Mouse (Mus musculus): ENCODE measurements around the gene Rtel1. TPM values are rescaled to one million over a fixed set of nuclear protein-coding genes. Genes with fewer than 3 reads are reported as not detected.
"Not testable (repeated sequence)": the region's sequence is repeated elsewhere in the genome, so short reads cannot be mapped to it uniquely, and the experiment has no call there.

The Rtel1 gene
- 33.6 and 40.6 TPM in 2 replicates for polyA plus RNA-seq (2015; fragmentation: Nextera tagmentation; extraction: Ambion mirVana)

GRCm38 (mm10) chr2:181319248-181320102, at the start of gene Rtel1:
TSS of gene Rtel1 (plus strand) at chr2:181319739.
- 6% methylated on average over 40 of the region's 40 CpGs for WGBS
- Histone ChIP-seq H3K9me3 (no peaks in the 10 kb centered on the region), H3K27me3 (peaks cover 14% of the 10 kb centered on the region; the same call in 1 of the 2 replicates), H3K4me3 (replicated peaks) (peak within 1 kb of the TSS; percentile 66), H3K36me3 (peaks cover 25% of the 10 kb centered on the region), H3K27ac (peak within 1 kb of the TSS; percentile 75), H3K4me1 (replicated peaks) (peaks cover 19% of the 10 kb centered on the region), H3K4me2 (replicated peaks) (peak within 1 kb of the TSS; percentile 75), H3K9ac (replicated peaks) (peak within 1 kb of the TSS; percentile 65)
- ATAC-seq = peak; percentile 95

- no peak overlapping the region for H3K4me2 ChIP-seq (replicated peaks)
- no peak overlapping the region for H3K27ac ChIP-seq
- no peak for ATAC-seq
- H3K4me1 ChIP-seq (replicated peaks) = no peaks in the 10 kb centered on the region
- H3K9me3 ChIP-seq = no peaks in the 10 kb centered on the region
- 95% methylated on average over 2 of the region's 2 CpGs for WGBS
- peaks cover 74% of the 10 kb centered on the region for H3K36me3 ChIP-seq
- H3K27me3 ChIP-seq = no peaks in the 10 kb centered on the region
- H3K9ac ChIP-seq (replicated peaks) = no peak overlapping the region
- H3K4me3 ChIP-seq (replicated peaks) = no peak overlapping the region
These were observed 47.4 kb upstream of the Rtel1 start for GRCm38 (mm10) chr2:181272092-181272491.

GRCm38 (mm10) chr2:181273829-181274228, 45.7 kb upstream of the Rtel1 start:
- H3K4me2 ChIP-seq (replicated peaks) = no peak overlapping the region
- no peak overlapping the region for H3K4me3 ChIP-seq (replicated peaks)
- H3K27ac ChIP-seq = no peak overlapping the region
- no peak overlapping the region for H3K9ac ChIP-seq (replicated peaks)
- no peak for ATAC-seq
- H3K4me1 ChIP-seq (replicated peaks) = no peaks in the 10 kb centered on the region
- H3K27me3 ChIP-seq = no peaks in the 10 kb centered on the region
- WGBS = 97% methylated on average over 2 of the region's 2 CpGs
- H3K9me3 ChIP-seq = no peaks in the 10 kb centered on the region
- H3K36me3 ChIP-seq = peaks cover 75% of the 10 kb centered on the region

- no peak for ATAC-seq
- no peak overlapping the region for H3K27ac ChIP-seq
- H3K36me3 ChIP-seq = peaks cover 69% of the 10 kb centered on the region
- H3K4me2 ChIP-seq (replicated peaks) = no peak overlapping the region
- 79% methylated on average over 4 of the region's 4 CpGs for WGBS
- no peak overlapping the region for H3K4me3 ChIP-seq (replicated peaks)
- H3K9me3 ChIP-seq = no peaks in the 10 kb centered on the region
- no peak overlapping the region for H3K9ac ChIP-seq (replicated peaks)
- no peaks in the 10 kb centered on the region for H3K27me3 ChIP-seq
- H3K4me1 ChIP-seq (replicated peaks) = no peaks in the 10 kb centered on the region
These were observed 44.9 kb upstream of the Rtel1 start for GRCm38 (mm10) chr2:181274639-181275038.

- Histone ChIP-seq H3K27ac (no peak overlapping the region), H3K9me3 (no peaks in the 10 kb centered on the region), H3K4me1 (replicated peaks) (no peaks in the 10 kb centered on the region), H3K36me3 (peaks cover 55% of the 10 kb centered on the region), H3K9ac (replicated peaks) (no peak overlapping the region), H3K4me3 (replicated peaks) (no peak overlapping the region), H3K27me3 (no peaks in the 10 kb centered on the region), H3K4me2 (replicated peaks) (no peak overlapping the region)
- ATAC-seq = no peak
- 86% methylated on average over 1 of the region's 1 CpGs for WGBS
These were observed 42.8 kb upstream of the Rtel1 start for GRCm38 (mm10) chr2:181276766-181277165.

GRCm38 (mm10) chr2:181277866-181278265, 41.7 kb upstream of the Rtel1 start:
- Histone ChIP-seq H3K27me3 (no peaks in the 10 kb centered on the region), H3K4me3 (replicated peaks) (no peak overlapping the region), H3K36me3 (peaks cover 58% of the 10 kb centered on the region), H3K27ac (no peak overlapping the region), H3K4me1 (replicated peaks) (no peaks in the 10 kb centered on the region), H3K9ac (replicated peaks) (no peak overlapping the region), H3K4me2 (replicated peaks) (no peak overlapping the region), H3K9me3 (no peaks in the 10 kb centered on the region)
- no peak for ATAC-seq
- WGBS = 89% methylated on average over 3 of the region's 3 CpGs

GRCm38 (mm10) chr2:181279968-181280367, 39.6 kb upstream of the Rtel1 start:
- Histone ChIP-seq H3K27ac (no peak overlapping the region), H3K9me3 (no peaks in the 10 kb centered on the region), H3K9ac (replicated peaks) (no peak overlapping the region), H3K27me3 (no peaks in the 10 kb centered on the region), H3K4me3 (replicated peaks) (no peak overlapping the region), H3K4me2 (replicated peaks) (no peak overlapping the region), H3K4me1 (replicated peaks) (no peaks in the 10 kb centered on the region), H3K36me3 (peaks cover 57% of the 10 kb centered on the region)
- 88% methylated on average over 1 of the region's 1 CpGs for WGBS
- no peak for ATAC-seq

GRCm38 (mm10) chr2:181286629-181287337, 32.8 kb upstream of the Rtel1 start:
- Histone ChIP-seq H3K4me3 (replicated peaks) (peak overlapping the region; percentile 68), H3K4me1 (replicated peaks) (peaks cover 22% of the 10 kb centered on the region), H3K36me3 (peaks cover 21% of the 10 kb centered on the region), H3K9ac (replicated peaks) (peak overlapping the region; percentile 94), H3K27ac (peak overlapping the region; percentile 96), H3K9me3 (no peaks in the 10 kb centered on the region), H3K4me2 (replicated peaks) (peak overlapping the region; percentile 71), H3K27me3 (no peaks in the 10 kb centered on the region)
- 59% methylated on average over 6 of the region's 6 CpGs for WGBS
- ATAC-seq = no peak

GRCm38 (mm10) chr2:181287338-181287957, 32.1 kb upstream of the Rtel1 start:
- 0% methylated on average over 24 of the region's 71 CpGs for WGBS
- H3K4me3 ChIP-seq (replicated peaks) = peak overlapping the region; percentile 68

GRCm38 (mm10) chr2:181287958-181288350, 31.6 kb upstream of the Rtel1 start, which contains the start of gene Gmeb2:
TSS of gene Gmeb2 (minus strand) at chr2:181288035.
- peaks cover 22% of the 10 kb centered on the region for H3K4me1 ChIP-seq (replicated peaks)
- peak within 1 kb of the TSS; percentile 96 for H3K27ac ChIP-seq
- H3K4me2 ChIP-seq (replicated peaks) = peak within 1 kb of the TSS; percentile 71
- whole genome bisulfite sequencing = under 1% methylated on average over 22 of the region's 38 CpGs
- ATAC-seq = peak; percentile 96
- H3K4me3 ChIP-seq (replicated peaks) = peak within 1 kb of the TSS; percentile 68
- peaks cover 15% of the 10 kb centered on the region for H3K36me3 ChIP-seq
- peak within 1 kb of the TSS; percentile 94 for H3K9ac ChIP-seq (replicated peaks)
- not testable (repeated sequence) for H3K9me3 ChIP-seq, H3K27me3 ChIP-seq

More at GRCm38 (mm10) chr2:181287338-181287957, 32.1 kb upstream of the Rtel1 start:
- Histone ChIP-seq H3K27me3 (no peaks in the 10 kb centered on the region), H3K4me2 (replicated peaks) (peak overlapping the region; percentile 71), H3K9me3 (no peaks in the 10 kb centered on the region), H3K27ac (peak overlapping the region; percentile 96), H3K4me1 (replicated peaks) (peaks cover 22% of the 10 kb centered on the region), H3K9ac (replicated peaks) (peak overlapping the region; percentile 94), H3K36me3 (peaks cover 15% of the 10 kb centered on the region)
- ATAC-seq = peak; percentile 91

GRCm38 (mm10) chr2:181288691-181289090, 30.8 kb upstream of the Rtel1 start:
- 85% methylated on average over 3 of the region's 3 CpGs for WGBS
- Histone ChIP-seq H3K36me3 (peaks cover 9% of the 10 kb centered on the region; the same call in 1 of the 2 replicates), H3K4me3 (replicated peaks) (peak overlapping the region; percentile 68), H3K9me3 (no peaks in the 10 kb centered on the region), H3K4me1 (replicated peaks) (peaks cover 22% of the 10 kb centered on the region), H3K9ac (replicated peaks) (peak overlapping the region; percentile 55), H3K27me3 (no peaks in the 10 kb centered on the region), H3K4me2 (replicated peaks) (peak overlapping the region; percentile 65), H3K27ac (no peak overlapping the region)
- ATAC-seq = no peak
